Mouse (Mus musculus): ENCODE results near the gene Inpp5d.
A peak's percentile ranks its signal among the peaks of the same experiment; 100 is the strongest.

Gene Inpp5d

GRCm38 (mm10) chr1:87620211-87620668 is at the start of gene Inpp5d:
Inpp5d (plus strand) TSS chr1:87620312.
- ATAC-seq (ENCODE audit: insufficient number of reproducible peaks, low FRiP score, low TSS enrichment): no peak

GRCm38 (mm10) chr1:87573261-87573660 is 46.9 kb upstream of the Inpp5d start:
- no peak for ATAC-seq (ENCODE audit: insufficient number of reproducible peaks, low FRiP score, low TSS enrichment)

- ATAC-seq (ENCODE audit: insufficient number of reproducible peaks, low FRiP score, low TSS enrichment): no peak
Observed at GRCm38 (mm10) chr1:87573800-87574215, 46.3 kb upstream of the Inpp5d start, which contains the start of gene Ngef. Ngef (minus strand) TSS chr1:87573870.

- peak; percentile 56; the same call in 1 of the 2 replicates for ATAC-seq (ENCODE audit: insufficient number of reproducible peaks, low FRiP score, low TSS enrichment)
Observed at GRCm38 (mm10) chr1:87574353-87574752, 45.8 kb upstream of the Inpp5d start.

- ATAC-seq (ENCODE audit: insufficient number of reproducible peaks, low FRiP score, low TSS enrichment): peak; percentile 45; the same call in 1 of the 2 replicates
Observed at GRCm38 (mm10) chr1:87574785-87575184, 45.3 kb upstream of the Inpp5d start.

- ATAC-seq (ENCODE audit: insufficient number of reproducible peaks, low FRiP score, low TSS enrichment): no peak
Observed at GRCm38 (mm10) chr1:87578965-87579364, 41.1 kb upstream of the Inpp5d start.

- no peak for ATAC-seq (ENCODE audit: insufficient number of reproducible peaks, low FRiP score, low TSS enrichment)
Observed at GRCm38 (mm10) chr1:87580824-87581223, 39.3 kb upstream of the Inpp5d start.

- ATAC-seq (ENCODE audit: insufficient number of reproducible peaks, low FRiP score, low TSS enrichment): peak; percentile 72
Observed at GRCm38 (mm10) chr1:87589162-87589561, 30.9 kb upstream of the Inpp5d start.

GRCm38 (mm10) chr1:87589980-87590379 is 30.1 kb upstream of the Inpp5d start:
- no peak for ATAC-seq (ENCODE audit: insufficient number of reproducible peaks, low FRiP score, low TSS enrichment)

- peak; percentile 85 for ATAC-seq (ENCODE audit: insufficient number of reproducible peaks, low FRiP score, low TSS enrichment)
Observed at GRCm38 (mm10) chr1:87594261-87594660, 25.9 kb upstream of the Inpp5d start.

- peak; percentile 68 for ATAC-seq (ENCODE audit: insufficient number of reproducible peaks, low FRiP score, low TSS enrichment)
Observed at GRCm38 (mm10) chr1:87594671-87595070, 25.4 kb upstream of the Inpp5d start.

GRCm38 (mm10) chr1:87600533-87600932 is 19.6 kb upstream of the Inpp5d start:
- no peak for ATAC-seq (ENCODE audit: insufficient number of reproducible peaks, low FRiP score, low TSS enrichment)

- ATAC-seq (ENCODE audit: insufficient number of reproducible peaks, low FRiP score, low TSS enrichment): no peak
Observed at GRCm38 (mm10) chr1:87601801-87602200, 18.3 kb upstream of the Inpp5d start.

- ATAC-seq (ENCODE audit: insufficient number of reproducible peaks, low FRiP score, low TSS enrichment): no peak
Observed at GRCm38 (mm10) chr1:87603389-87603788, 16.7 kb upstream of the Inpp5d start.

GRCm38 (mm10) chr1:87605296-87605695 is 14.8 kb upstream of the Inpp5d start:
- ATAC-seq (ENCODE audit: insufficient number of reproducible peaks, low FRiP score, low TSS enrichment): no peak

GRCm38 (mm10) chr1:87607385-87608091 is 12.6 kb upstream of the Inpp5d start:
- peak; percentile 69 for ATAC-seq (ENCODE audit: insufficient number of reproducible peaks, low FRiP score, low TSS enrichment)

- peak; percentile 43; the same call in 1 of the 2 replicates for ATAC-seq (ENCODE audit: insufficient number of reproducible peaks, low FRiP score, low TSS enrichment)
Observed at GRCm38 (mm10) chr1:87608416-87609046, 11.6 kb upstream of the Inpp5d start.

GRCm38 (mm10) chr1:87614576-87615295 is 5.4 kb upstream of the Inpp5d start:
- no peak for ATAC-seq (ENCODE audit: insufficient number of reproducible peaks, low FRiP score, low TSS enrichment)

- ATAC-seq (ENCODE audit: insufficient number of reproducible peaks, low FRiP score, low TSS enrichment): no peak
Observed at GRCm38 (mm10) chr1:87620693-87621092, 581 bp downstream of the Inpp5d start.

GRCm38 (mm10) chr1:87621146-87621857 is 1.2 kb downstream of the Inpp5d start:
- ATAC-seq (ENCODE audit: insufficient number of reproducible peaks, low FRiP score, low TSS enrichment): no peak
